Comparison of ENCODE assay signal across 7 mouse cellular contexts in genomic region chr7:96170924-96171595, GRCm38 (mm10). TPM values are rescaled to one million over a fixed set of nuclear protein-coding genes. Genes with fewer than 3 reads are reported as not detected.
DNase-seq lines count a peak whose midpoint lies in the region; ATAC-seq and TF ChIP-seq lines count a peak whose summit lies in the region.

Tenm4 (plus strand) TSS chr7:96171246.

- TF ChIP-seq CTCF in left cerebral cortex, adult 2 months (IDR thresholded peaks at IDR 0.05) = no peak

- peak within 1 kb of the TSS; percentile 16 for H3K4me2 ChIP-seq in embryonic facial prominence, embryonic 12.5 days (replicated peaks)
- H3K4me2 ChIP-seq in stomach, embryonic 14.5 days (replicated peaks; ENCODE audit: low read depth, low read length) = no peak within 1 kb of the TSS

- no peak for DNase-seq in left cerebral cortex, adult 2 months (ENCODE audit: extremely low spot score in 1 of 2, low spot score in 2 of 2)
- no peak for DNase-seq in left cerebral cortex, adult 11 months (ENCODE audit: low spot score)
- no peak for DNase-seq in layer of hippocampus, postnatal 14 days (ENCODE audit: low spot score in 2 of 2)
- no peak for DNase-seq in B cell, adult 2 months

- no peak for ATAC-seq in embryonic facial prominence, embryonic 12.5 days (ENCODE audit: insufficient number of reproducible peaks, insufficient read depth, low FRiP score, low TSS enrichment)
- ATAC-seq in stomach, embryonic 14.5 days (ENCODE audit: insufficient number of reproducible peaks, insufficient read depth, low FRiP score, low read depth) = no peak
- ATAC-seq in erythroid progenitor cell, adult 5-6 weeks (replicated peaks; ENCODE audit: low FRiP score, poor library complexity, severe bottlenecking) = no peak

- no peaks in the 10 kb centered on the region for H3K36me3 ChIP-seq in embryonic facial prominence, embryonic 12.5 days
- no peaks in the 10 kb centered on the region for H3K36me3 ChIP-seq in stomach, embryonic 14.5 days (ENCODE audit: control insufficient read depth, insufficient read depth, low read length)

- H3K27me3 ChIP-seq in embryonic facial prominence, embryonic 12.5 days = no peaks in the 10 kb centered on the region
- H3K27me3 ChIP-seq in stomach, embryonic 14.5 days (ENCODE audit: control insufficient read depth, insufficient read depth, low read length) = no peaks in the 10 kb centered on the region

- no peaks in the 10 kb centered on the region for H3K9me3 ChIP-seq in embryonic facial prominence, embryonic 12.5 days
- H3K9me3 ChIP-seq in stomach, embryonic 14.5 days (ENCODE audit: control insufficient read depth, low read depth, low read length) = no peaks in the 10 kb centered on the region

- no peak within 1 kb of the TSS for H3K27ac ChIP-seq in left cerebral cortex, adult 2 months
- no peak within 1 kb of the TSS for H3K27ac ChIP-seq in embryonic facial prominence, embryonic 12.5 days
- H3K27ac ChIP-seq in stomach, embryonic 14.5 days (ENCODE audit: low read length) = no peak within 1 kb of the TSS

- intact Hi-C loops in left cerebral cortex, adult 2 months (cut with DNase I) = no loop called here

- H3K4me1 ChIP-seq in embryonic facial prominence, embryonic 12.5 days = peaks cover 13% of the 10 kb centered on the region; the same call in 1 of the 2 replicates
- H3K4me1 ChIP-seq in stomach, embryonic 14.5 days (ENCODE audit: control insufficient read depth, insufficient read depth, low read length) = no peaks in the 10 kb centered on the region; the same call in 1 of the 2 replicates

- H3K4me3 ChIP-seq in left cerebral cortex, adult 2 months = no peak within 1 kb of the TSS
- H3K4me3 ChIP-seq in embryonic facial prominence, embryonic 12.5 days = no peak within 1 kb of the TSS
- H3K4me3 ChIP-seq in stomach, embryonic 14.5 days (ENCODE audit: low read depth, low read length) = no peak within 1 kb of the TSS

- 35% methylated on average over 14 of the region's 14 CpGs for WGBS in embryonic facial prominence, embryonic 12.5 days
- 32% methylated on average over 14 of the region's 14 CpGs for WGBS in stomach, embryonic 14.5 days

- H3K9ac ChIP-seq in embryonic facial prominence, embryonic 12.5 days = no peak within 1 kb of the TSS
- no peak within 1 kb of the TSS for H3K9ac ChIP-seq in stomach, embryonic 14.5 days (replicated peaks; ENCODE audit: low read depth, low read length)

RNA-seq across cellular contexts. Expression of gene Tenm4, which starts in this region (rescaled TPM):
- 100 to 1,000 TPM; 158 to 160 TPM for total RNA-seq in left cerebral cortex, adult 2 months (2021)
- 62.8 and 69.3 TPM in 2 replicates for polyA plus RNA-seq in embryonic facial prominence, embryonic 12.5 days (2016; fragmentation: Nextera tagmentation; extraction: Ambion mirVana)
- 100 to 1,000 TPM; 125 to 132 TPM for total RNA-seq in layer of hippocampus, postnatal 14 days (2021)
- polyA plus RNA-seq in stomach, embryonic 14.5 days (2014; fragmentation: Nextera tagmentation; extraction: Ambion mirVana) = 28.8 and 33.3 TPM in 2 replicates
- 1.7 and 5.8 TPM in 2 replicates for total RNA-seq in erythroid progenitor cell, adult 5-6 weeks (2015; ENCODE audit: low replicate concordance)
- total RNA-seq in erythroid progenitor cell, adult 5-6 weeks (2017; ENCODE audit: low replicate concordance) = 0.23 and 3.5 TPM in 2 replicates

Comparison
In these comparisons a context has a peak if more than half of its experiments do, and no peak if none do; other contexts are left out.
1. RNA of gene Tenm4 (total RNA-seq): 158 to 160 TPM in left cerebral cortex, adult 2 months and 125 to 132 TPM in layer of hippocampus, postnatal 14 days; 0.23 to 5.8 TPM in erythroid progenitor cell, adult 5-6 weeks; every median in the first group is over 10 times any median in the second.